ENCODE assay signal across 5 mouse cellular contexts in the genomic region with DNA sequence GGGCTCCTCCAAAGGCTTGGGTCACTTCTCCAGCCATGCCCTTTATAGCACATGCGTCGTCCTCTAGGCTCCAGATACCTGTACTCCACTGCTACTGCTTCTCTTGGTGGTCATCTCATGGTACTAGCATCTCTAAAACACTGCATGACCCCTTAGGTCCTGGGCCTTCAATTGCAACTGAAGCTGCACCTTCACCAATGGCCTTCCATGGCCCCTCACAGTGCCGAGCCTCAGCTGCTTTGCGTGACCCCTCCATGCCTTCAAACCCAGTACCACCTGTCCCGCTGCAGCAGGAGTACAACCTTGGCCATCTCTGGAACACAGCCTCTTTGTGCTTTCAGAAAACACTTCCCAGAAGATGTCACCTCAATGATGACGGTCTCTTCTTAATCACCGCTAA.
DNase-seq lines count a peak whose midpoint lies in the region; ATAC-seq lines count a peak whose summit lies in the region.
"Not testable (repeated sequence)": the region's sequence is repeated elsewhere in the genome, so short reads cannot be mapped to it uniquely, and the experiment has no call there.

No protein-coding gene starts in this region.

- not testable (repeated sequence) for H3K9ac ChIP-seq in limb, embryonic 11.5 days (ENCODE audit: low read length); midbrain, embryonic 11.5 days (ENCODE audit: low read length)

- not testable (repeated sequence) for H3K27me3 ChIP-seq in limb, embryonic 11.5 days (ENCODE audit: control insufficient read depth, insufficient read depth, low read length); midbrain, embryonic 11.5 days (ENCODE audit: control insufficient read depth, insufficient read depth, low read length)

- not testable (repeated sequence) for H3K4me2 ChIP-seq in limb, embryonic 11.5 days (ENCODE audit: low read depth, severe bottlenecking); midbrain, embryonic 11.5 days

- DNase-seq in cerebellum, adult 11-12 months = peak; percentile 2
- peak; percentile 87 for DNase-seq in heart, adult 11 months
- DNase-seq in limb, embryonic 11.5 days (ENCODE audit: low spot score) = peak; percentile 9
- peak; percentile 57 for DNase-seq in midbrain, embryonic 11.5 days (ENCODE audit: low spot score, missing footprints)
- peak; percentile 1 for DNase-seq in thymus, postnatal 0 days (ENCODE audit: low spot score)

- peaks cover 53% of the 10 kb centered on the region for H3K9me3 ChIP-seq in limb, embryonic 11.5 days (ENCODE audit: control insufficient read depth, low read length)
- H3K9me3 ChIP-seq in midbrain, embryonic 11.5 days (ENCODE audit: control insufficient read depth, low read length) = peaks cover 58% of the 10 kb centered on the region

- not testable (repeated sequence) for ATAC-seq in limb, embryonic 11.5 days (ENCODE audit: insufficient number of reproducible peaks, low FRiP score, low TSS enrichment, low read depth); midbrain, embryonic 11.5 days (ENCODE audit: low FRiP score)

- H3K27ac ChIP-seq in limb, embryonic 11.5 days (replicated peaks; ENCODE audit: low read depth, low read length); midbrain, embryonic 11.5 days (ENCODE audit: low read depth, low read length): not testable (repeated sequence)

- WGBS in limb, embryonic 11.5 days = 81% methylated on average over 7 of the region's 7 CpGs
- WGBS in midbrain, embryonic 11.5 days = 81% methylated on average over 7 of the region's 7 CpGs

- not testable (repeated sequence) for H3K4me3 ChIP-seq in limb, embryonic 11.5 days (ENCODE audit: low read depth, low read length); midbrain, embryonic 11.5 days (ENCODE audit: low read depth, low read length)

- not testable (repeated sequence) for H3K4me1 ChIP-seq in limb, embryonic 11.5 days (ENCODE audit: control insufficient read depth, insufficient read depth, low read length); midbrain, embryonic 11.5 days (ENCODE audit: control insufficient read depth, insufficient read depth, low read length)

- H3K36me3 ChIP-seq in limb, embryonic 11.5 days (ENCODE audit: control insufficient read depth, insufficient read depth, low read length); midbrain, embryonic 11.5 days (ENCODE audit: control insufficient read depth, insufficient read depth, low read length): not testable (repeated sequence)

Comparison
In these comparisons a context has a peak if more than half of its experiments do, and no peak if none do; other contexts are left out.
1. DNase-seq: peak in every context shown above with its lines; median percentile 87 in heart, adult 11 months; 57 in midbrain, embryonic 11.5 days; 9 in limb, embryonic 11.5 days; 2 in cerebellum, adult 11-12 months; 1 in thymus, postnatal 0 days.